Mouse (Mus musculus) heart, embryonic 10.5 days (tissue): ENCODE results near the gene Adat1. TPM values are rescaled to one million over a fixed set of nuclear protein-coding genes. Genes with fewer than 3 reads are reported as not detected.

Experiments
- DNase-seq: peaks from one replicate; pipeline ENCODE4 v3.0.0-alpha.2; 2017; ENCODE audit warnings: low spot score
- H3K27ac ChIP-seq: fragments of 300-500 bp; sonication (generic); 2 replicates; pipeline ENCODE4 v1.5.1; 2016; ENCODE audit warnings: mild to moderate bottlenecking
- H3K27me3 ChIP-seq: fragments of 300-500 bp; sonication (generic); 2 replicates; pipeline ENCODE4 v1.6.1; 2016; ENCODE audit warnings: mild to moderate bottlenecking; ENCODE audit not compliant: poor library complexity, insufficient read depth, severe bottlenecking
- H3K36me3 ChIP-seq: fragments of 300-500 bp; sonication (generic); 2 replicates; pipeline ENCODE4 v1.6.1; 2016; ENCODE audit warnings: mild to moderate bottlenecking, moderate library complexity
- H3K4me1 ChIP-seq: fragments of 300-500 bp; sonication (generic); 2 replicates; pipeline ENCODE4 v1.6.1; 2016; ENCODE audit warnings: mild to moderate bottlenecking
- H3K4me3 ChIP-seq: fragments of 300-500 bp; sonication (generic); 2 replicates; pipeline ENCODE4 v1.5.1; 2016; ENCODE audit warnings: mild to moderate bottlenecking, moderate library complexity
- H3K9me3 ChIP-seq: fragments of 300-500 bp; sonication (generic); 2 replicates; pipeline ENCODE4 v1.6.1; 2016; ENCODE audit warnings: mild to moderate bottlenecking, moderate library complexity
- WGBS: fragments of 180-500 bp; shearing (Covaris S2); methylation state at CpG from one replicate; pipeline ENCODE4 v1.1.7; 2016; 5-methylcytosine and 5-hydroxymethylcytosine counted together
- polyA plus RNA-seq: library from polyadenylated mRNA; unstranded; fragments of >200 nt; fragmentation: Nextera tagmentation; extraction: Ambion mirVana; gene quantifications from 2 replicates; pipeline ENCODE4 v1.2.1, GENCODE M21; 2016

Adat1 gene
- polyA plus RNA-seq, 1 experiment from 2014 or later, result 11.5 TPM

- DNase-seq, result no peak
- no peaks in the 10 kb centered on the region for H3K9me3 ChIP-seq
Observed at GRCm38 (mm10) chr8:111964351-111964750, 27.8 kb downstream of the Adat1 start.

GRCm38 (mm10) chr8:111963546-111963945, 28.6 kb downstream of the Adat1 start:
- 92% methylated on average over 4 of the region's 4 CpGs for whole genome bisulfite sequencing
- Histone ChIP-seq H3K27me3 (no peaks in the 10 kb centered on the region), H3K27ac (0 out of 2 replicates have a peak overlapping the region, but pooled peaks have one; percentile 16), H3K4me1 (peaks cover 25% of the 10 kb centered on the region), H3K36me3 (peaks cover 22% of the 10 kb centered on the region), H3K9me3 (no peaks in the 10 kb centered on the region), H3K4me3 (no peak overlapping the region)
- DNase-seq, result no peak

More at GRCm38 (mm10) chr8:111964351-111964750, 27.8 kb downstream of the Adat1 start:
- H3K4me3 ChIP-seq, result no peak overlapping the region
- WGBS, result 49% methylated on average over 5 of the region's 5 CpGs
- peaks cover 25% of the 10 kb centered on the region for H3K4me1 ChIP-seq
- no peaks in the 10 kb centered on the region for H3K27me3 ChIP-seq
- no peak overlapping the region for H3K27ac ChIP-seq
- peaks cover 22% of the 10 kb centered on the region for H3K36me3 ChIP-seq

- Histone ChIP-seq H3K9me3 (no peaks in the 10 kb centered on the region), H3K27me3 (no peaks in the 10 kb centered on the region), H3K27ac (0 out of 2 replicates have a peak overlapping the region, but pooled peaks have one; percentile 16), H3K4me1 (peaks cover 25% of the 10 kb centered on the region), H3K36me3 (peaks cover 20% of the 10 kb centered on the region), H3K4me3 (no peak overlapping the region)
- WGBS, result 63% methylated on average over 10 of the region's 10 CpGs
- DNase-seq, result no peak
Observed at GRCm38 (mm10) chr8:111963091-111963490, 29.0 kb downstream of the Adat1 start.

GRCm38 (mm10) chr8:111962589-111962988, 29.5 kb downstream of the Adat1 start:
- H3K4me1 ChIP-seq, result peaks cover 25% of the 10 kb centered on the region
- WGBS, result 36% methylated on average over 1 of the region's 1 CpGs

GRCm38 (mm10) chr8:111961330-111961729, 30.8 kb downstream of the Adat1 start:
- H3K27ac ChIP-seq, result no peak overlapping the region
- H3K4me1 ChIP-seq, result peaks cover 25% of the 10 kb centered on the region
- no peaks in the 10 kb centered on the region for H3K9me3 ChIP-seq
- WGBS, result 65% methylated on average over 3 of the region's 3 CpGs
- H3K4me3 ChIP-seq, result no peak overlapping the region
- no peaks in the 10 kb centered on the region for H3K27me3 ChIP-seq
- no peak for DNase-seq
- peaks cover 23% of the 10 kb centered on the region for H3K36me3 ChIP-seq

More at GRCm38 (mm10) chr8:111962589-111962988, 29.5 kb downstream of the Adat1 start:
- H3K9me3 ChIP-seq, result no peaks in the 10 kb centered on the region
- no peaks in the 10 kb centered on the region for H3K27me3 ChIP-seq
- H3K36me3 ChIP-seq, result peaks cover 18% of the 10 kb centered on the region
- H3K4me3 ChIP-seq, result no peak overlapping the region
- H3K27ac ChIP-seq, result no peak overlapping the region
- no peak for DNase-seq

GRCm38 (mm10) chr8:111960591-111961321, 31.3 kb downstream of the Adat1 start:
- H3K27ac ChIP-seq, result no peak overlapping the region
- H3K4me1 ChIP-seq, result peaks cover 25% of the 10 kb centered on the region
- 58% methylated on average over 15 of the region's 15 CpGs for WGBS
- H3K9me3 ChIP-seq, result no peaks in the 10 kb centered on the region
- no peaks in the 10 kb centered on the region for H3K27me3 ChIP-seq
- no peak for DNase-seq
- H3K36me3 ChIP-seq, result peaks cover 27% of the 10 kb centered on the region
- no peak overlapping the region for H3K4me3 ChIP-seq

- no peak for DNase-seq
- no peaks in the 10 kb centered on the region for H3K27me3 ChIP-seq
Observed at GRCm38 (mm10) chr8:111957231-111957630, 34.9 kb downstream of the Adat1 start.

GRCm38 (mm10) chr8:111955879-111956278, 36.2 kb downstream of the Adat1 start:
- 81% methylated on average over 5 of the region's 5 CpGs for WGBS
- no peaks in the 10 kb centered on the region for H3K27me3 ChIP-seq
- no peak for DNase-seq
- H3K36me3 ChIP-seq, result peaks cover 66% of the 10 kb centered on the region
- no peak overlapping the region for H3K4me3 ChIP-seq
- H3K9me3 ChIP-seq, result no peaks in the 10 kb centered on the region
- no peak overlapping the region for H3K27ac ChIP-seq
- peaks cover 5% of the 10 kb centered on the region; the same call in 1 of the 2 replicates for H3K4me1 ChIP-seq

More at GRCm38 (mm10) chr8:111957231-111957630, 34.9 kb downstream of the Adat1 start:
- Histone ChIP-seq H3K9me3 (no peaks in the 10 kb centered on the region), H3K36me3 (peaks cover 54% of the 10 kb centered on the region), H3K27ac (no peak overlapping the region), H3K4me3 (no peak overlapping the region), H3K4me1 (peaks cover 10% of the 10 kb centered on the region; the same call in 1 of the 2 replicates)
- 88% methylated on average over 2 of the region's 2 CpGs for WGBS

- H3K4me1 ChIP-seq, result no peaks in the 10 kb centered on the region
- DNase-seq, result no peak
- H3K9me3 ChIP-seq, result no peaks in the 10 kb centered on the region
- peaks cover 68% of the 10 kb centered on the region for H3K36me3 ChIP-seq
- H3K27me3 ChIP-seq, result no peaks in the 10 kb centered on the region
- no peak overlapping the region for H3K27ac ChIP-seq
- H3K4me3 ChIP-seq, result no peak overlapping the region
- WGBS, result 82% methylated on average over 4 of the region's 4 CpGs
Observed at GRCm38 (mm10) chr8:111954844-111955594, 37.1 kb downstream of the Adat1 start.

- no peaks in the 10 kb centered on the region for H3K9me3 ChIP-seq
- H3K27me3 ChIP-seq, result no peaks in the 10 kb centered on the region
- no peak overlapping the region for H3K4me3 ChIP-seq
- peaks cover 74% of the 10 kb centered on the region for H3K36me3 ChIP-seq
- no peak overlapping the region for H3K27ac ChIP-seq
- no peaks in the 10 kb centered on the region for H3K4me1 ChIP-seq
- 91% methylated on average over 5 of the region's 5 CpGs for WGBS
- DNase-seq, result no peak
Observed at GRCm38 (mm10) chr8:111951936-111952335, 40.2 kb downstream of the Adat1 start.

- no peak overlapping the region for H3K4me3 ChIP-seq
- no peaks in the 10 kb centered on the region for H3K4me1 ChIP-seq
- H3K27me3 ChIP-seq, result no peaks in the 10 kb centered on the region
- no peak for DNase-seq
- H3K27ac ChIP-seq, result no peak overlapping the region
- 89% methylated on average over 7 of the region's 7 CpGs for WGBS
- H3K9me3 ChIP-seq, result no peaks in the 10 kb centered on the region
- H3K36me3 ChIP-seq, result peaks cover 73% of the 10 kb centered on the region
Observed at GRCm38 (mm10) chr8:111951317-111951716, 40.8 kb downstream of the Adat1 start.

- Histone ChIP-seq H3K36me3 (peaks cover 74% of the 10 kb centered on the region), H3K4me1 (no peaks in the 10 kb centered on the region), H3K4me3 (no peak overlapping the region), H3K27ac (no peak overlapping the region), H3K27me3 (no peaks in the 10 kb centered on the region), H3K9me3 (no peaks in the 10 kb centered on the region)
- no peak for DNase-seq
- 87% methylated on average over 3 of the region's 3 CpGs for WGBS
Observed at GRCm38 (mm10) chr8:111950846-111951245, 41.3 kb downstream of the Adat1 start.

GRCm38 (mm10) chr8:111947954-111948353, 44.1 kb downstream of the Adat1 start:
- 89% methylated on average over 8 of the region's 8 CpGs for WGBS

More at GRCm38 (mm10) chr8:111947954-111948353, 44.1 kb downstream of the Adat1 start:
- Histone ChIP-seq H3K9me3 (no peaks in the 10 kb centered on the region), H3K36me3 (peaks cover 74% of the 10 kb centered on the region), H3K4me3 (no peak overlapping the region), H3K27ac (no peak overlapping the region), H3K4me1 (no peaks in the 10 kb centered on the region), H3K27me3 (no peaks in the 10 kb centered on the region)
- DNase-seq, result no peak
